Mouse (Mus musculus) ovary, postnatal 36 days (tissue): ENCODE data around the gene Rnf41.

ENCODE experiments used
- DNase-seq: peaks from one replicate; pipeline ENCODE4 v3.0.0; 2022; ENCODE audit warnings: low spot score, mixed read lengths

Rnf41 gene

GRCm38 (mm10) chr10:128385902-128386301 lies 25.6 kb upstream of the Rnf41 start:
- no peak for DNase-seq

DNA sequence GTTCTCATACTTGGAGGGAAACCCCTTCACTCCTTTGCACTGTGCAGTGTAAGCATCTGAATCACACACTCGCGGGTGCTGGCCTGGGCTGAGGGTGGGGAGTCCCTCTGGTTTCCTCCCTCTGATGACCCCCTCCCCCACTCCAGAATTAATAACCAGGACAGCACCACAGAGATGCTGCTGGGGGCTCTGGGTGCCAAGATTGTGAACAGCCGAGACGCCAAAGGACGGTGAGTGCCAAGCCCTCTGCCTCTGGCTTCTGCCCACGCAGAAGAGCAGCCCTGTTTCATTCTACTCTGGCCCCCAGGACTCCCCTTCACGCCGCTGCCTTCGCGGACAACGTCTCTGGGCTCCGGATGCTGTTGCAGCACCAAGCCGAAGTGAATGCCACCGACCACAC lies 22.5 kb upstream of the Rnf41 start:
- no peak for DNase-seq

DNA sequence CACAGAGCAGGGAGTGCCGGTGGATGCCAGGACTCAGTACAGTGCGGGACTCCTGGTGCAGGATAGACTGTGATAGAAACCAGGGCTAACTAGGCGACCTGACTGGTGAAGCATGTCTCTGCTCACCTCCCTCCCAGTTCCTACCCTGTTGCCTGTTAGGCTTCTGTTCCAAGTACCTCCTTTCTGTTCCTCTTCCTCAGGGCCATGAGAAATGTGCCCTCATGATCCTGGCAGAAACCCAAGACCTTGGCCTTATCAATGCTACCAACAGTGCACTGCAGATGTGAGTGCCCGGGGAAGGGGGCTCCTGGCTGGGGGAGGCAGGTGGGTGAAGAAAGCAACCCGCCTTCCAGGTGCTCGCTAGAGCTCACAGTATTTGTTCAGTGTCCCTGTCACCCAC lies 21.9 kb upstream of the Rnf41 start:
- DNase-seq: peak; percentile 35

DNA sequence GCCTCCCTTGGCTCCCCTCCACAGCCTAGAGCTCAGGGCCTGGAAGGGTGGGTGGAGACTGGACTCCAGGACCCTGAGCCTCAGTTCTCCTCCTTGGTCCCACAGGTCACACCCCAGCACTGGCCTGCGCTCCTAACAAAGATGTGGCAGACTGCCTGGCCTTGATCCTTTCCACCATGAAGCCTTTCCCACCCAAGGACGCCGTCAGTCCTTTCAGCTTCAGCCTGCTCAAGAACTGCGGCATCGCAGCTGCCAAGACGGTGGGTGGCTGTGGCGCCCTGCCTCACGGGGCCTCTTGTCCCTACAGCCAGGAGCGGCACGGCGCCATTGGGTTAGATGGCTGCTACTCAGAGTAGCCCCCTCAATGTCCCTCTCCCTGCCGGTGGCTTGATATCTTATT lies 21.1 kb upstream of the Rnf41 start:
- DNase-seq: peak; percentile 55

- no peak for DNase-seq
These were observed 19.6 kb upstream of the Rnf41 start for GRCm38 (mm10) chr10:128391850-128392249.

DNA sequence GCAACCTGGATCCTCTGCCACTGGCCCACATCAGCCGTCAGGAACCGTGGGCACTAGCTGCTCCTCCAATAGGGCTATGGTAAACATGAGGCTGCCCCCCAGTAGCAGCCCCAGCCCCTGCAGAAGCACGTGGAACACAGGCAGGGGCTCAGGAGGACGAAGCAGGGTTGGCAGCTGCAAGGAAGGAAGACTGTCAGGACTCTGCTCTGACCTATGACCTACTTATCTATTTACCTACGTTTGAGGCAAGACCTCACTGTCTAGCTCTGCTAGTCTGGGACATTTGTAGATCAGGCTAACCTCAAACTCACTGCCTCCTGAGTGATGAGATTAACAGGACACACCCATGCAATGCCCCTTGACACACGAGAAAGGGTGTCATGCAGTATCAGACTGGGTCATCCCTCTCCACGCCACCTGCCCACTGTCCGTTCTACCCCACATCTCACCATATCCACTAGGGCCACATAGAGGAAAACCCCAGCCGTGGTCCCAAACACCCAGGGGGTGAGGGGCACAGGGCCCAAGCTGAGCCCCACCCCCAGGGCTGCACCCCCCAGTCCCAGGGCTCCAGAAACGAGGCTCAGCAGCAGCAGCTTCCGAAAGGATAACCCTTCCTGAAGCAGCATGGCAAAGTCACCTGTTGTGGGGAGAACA lies 15.3 kb upstream of the Rnf41 start:
- no peak for DNase-seq

GRCm38 (mm10) chr10:128396716-128397264 lies 14.7 kb upstream of the Rnf41 start:
- DNase-seq: no peak

DNA sequence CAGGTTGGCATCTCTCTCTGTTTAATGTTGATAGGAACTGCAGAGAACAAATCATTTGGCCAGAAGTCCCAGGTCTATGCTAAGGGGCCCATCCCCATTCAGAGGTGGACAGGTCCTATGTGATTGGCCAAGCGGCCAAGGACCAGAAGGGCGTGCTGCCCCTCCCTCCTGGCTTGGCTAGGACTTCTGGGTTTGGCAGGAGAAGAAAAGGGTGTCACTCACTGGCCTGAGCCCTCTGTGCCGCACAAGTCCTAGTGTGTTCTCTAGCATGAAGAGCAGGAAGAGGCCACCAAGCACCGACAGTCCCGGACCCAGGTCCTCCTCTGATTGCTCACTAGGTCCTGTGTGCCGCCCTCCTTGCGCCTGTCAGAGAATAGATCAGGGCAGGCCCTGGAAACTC lies 14.0 kb upstream of the Rnf41 start:
- DNase-seq: no peak

- DNase-seq: no peak
These were observed 11.1 kb upstream of the Rnf41 start for GRCm38 (mm10) chr10:128400338-128400737.

DNA sequence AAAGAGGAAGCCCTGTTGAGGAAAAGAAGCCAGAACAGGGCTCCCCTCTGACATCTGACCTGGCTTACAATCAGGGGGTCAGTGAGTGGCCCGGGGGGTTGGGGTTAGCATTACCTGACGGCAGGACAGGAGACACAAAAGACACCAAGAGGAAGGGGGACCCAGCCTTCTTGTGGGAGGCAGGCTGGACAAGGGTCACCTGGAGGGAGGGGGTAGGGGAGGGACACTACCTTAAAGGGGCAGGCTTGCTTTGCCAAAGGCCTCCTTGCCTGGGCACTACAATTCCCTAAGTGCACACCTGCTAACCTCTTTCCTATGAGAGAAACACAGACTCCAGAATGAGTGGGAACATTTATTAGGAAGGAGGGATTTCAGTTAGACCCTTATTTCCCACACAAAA lies 10.4 kb upstream of the Rnf41 start, which contains the start of gene Slc39a5:
Slc39a5 (minus strand) TSS at position 174 of the 400 bp plus-strand sequence.
- no peak for DNase-seq

- DNase-seq: no peak
These were observed 9.8 kb upstream of the Rnf41 start for GRCm38 (mm10) chr10:128401638-128402037.

GRCm38 (mm10) chr10:128403931-128404330 lies 7.5 kb upstream of the Rnf41 start:
- DNase-seq: no peak

DNA sequence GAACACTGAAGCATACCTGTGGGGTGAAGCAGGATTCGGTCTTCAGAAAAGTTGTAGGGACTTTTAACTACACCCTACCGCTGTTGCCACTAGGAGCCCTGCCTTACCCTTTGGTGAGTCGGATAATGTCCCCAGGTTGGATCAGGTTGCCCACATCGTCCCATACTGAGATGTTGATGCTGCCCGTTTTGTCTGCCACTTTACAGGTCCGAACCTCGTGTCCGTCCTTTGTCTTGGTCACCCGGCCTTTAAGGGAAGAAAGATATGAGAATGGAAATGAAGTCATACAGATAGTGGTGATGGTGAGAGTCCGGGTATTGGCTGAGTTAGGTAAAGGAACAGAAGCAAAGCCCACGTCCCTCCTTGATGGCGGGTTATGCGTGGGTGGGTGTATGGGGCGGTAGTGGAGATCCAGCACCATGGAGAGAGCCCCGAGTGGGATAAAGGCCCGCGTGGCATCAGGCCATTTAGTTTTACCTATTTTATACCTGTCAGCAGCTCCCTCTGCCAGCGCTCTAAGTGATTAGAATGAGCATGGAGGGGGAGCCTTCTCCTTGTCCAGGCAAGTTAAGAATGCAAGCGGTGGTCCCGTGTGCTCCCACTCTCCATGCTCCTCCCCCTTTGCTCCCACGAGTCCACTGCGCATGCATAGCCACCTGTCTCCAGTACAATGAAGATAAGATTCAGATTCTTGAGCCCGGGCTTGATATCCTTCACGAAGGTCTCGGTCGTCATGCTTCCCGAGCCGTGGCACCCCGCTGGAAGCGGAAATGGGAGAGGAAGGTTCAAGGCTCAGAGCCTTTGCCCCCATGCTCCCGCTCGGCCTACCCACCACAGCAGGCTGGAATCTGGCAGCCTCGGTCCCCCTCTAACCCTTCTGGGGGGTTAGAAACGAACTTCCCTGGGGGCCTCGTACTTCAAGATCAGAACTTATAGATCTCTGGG lies 2.6 kb upstream of the Rnf41 start:
- DNase-seq: peak; percentile 42

DNA sequence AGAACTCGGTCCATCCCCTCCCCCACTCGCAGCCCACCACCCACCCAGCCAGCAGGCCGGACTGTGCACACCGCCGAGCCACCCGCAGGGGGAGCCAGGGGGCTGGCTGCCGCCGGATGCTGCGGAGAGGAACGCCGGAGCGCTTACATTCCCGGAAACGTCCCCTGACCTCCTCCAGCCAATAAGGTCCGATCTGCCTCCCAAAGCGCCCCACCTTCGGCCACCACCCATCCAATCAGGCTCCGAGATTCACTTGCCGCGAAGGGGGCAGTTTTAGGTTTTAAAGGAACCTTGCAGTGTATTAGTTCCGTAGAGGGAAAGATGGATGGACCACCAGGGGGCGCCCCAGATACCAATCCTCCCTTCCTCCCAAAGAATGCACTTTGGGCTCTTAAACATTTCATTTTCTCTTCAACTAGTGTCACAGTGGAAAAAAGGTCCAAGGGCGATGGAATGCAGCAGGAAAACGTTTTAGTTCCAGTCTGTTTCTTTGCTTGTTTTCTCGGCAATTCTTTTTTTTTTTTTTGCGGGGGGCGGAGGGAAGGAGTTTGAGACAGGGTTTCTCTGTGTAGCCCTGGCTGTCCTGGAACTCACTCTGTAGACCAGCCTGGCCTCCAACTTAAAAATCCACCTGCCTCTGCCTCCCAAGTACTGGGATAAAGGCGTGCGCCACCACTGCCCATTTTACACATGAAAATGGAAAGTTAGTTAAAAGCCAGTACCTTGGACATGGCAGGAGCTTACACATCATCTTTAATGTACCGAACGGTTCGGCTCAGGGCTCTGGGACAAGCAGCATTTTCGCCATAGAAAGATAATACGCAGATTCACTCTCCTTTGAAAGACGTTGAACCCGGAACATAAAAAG lies 1.5 kb upstream of the Rnf41 start:
- DNase-seq: peak; percentile 95

- no peak for DNase-seq
These were observed 954 bp upstream of the Rnf41 start for GRCm38 (mm10) chr10:128410560-128410845.

GRCm38 (mm10) chr10:128412055-128412381 lies 561 bp downstream of the Rnf41 start:
- peak; percentile 52 for DNase-seq

DNA sequence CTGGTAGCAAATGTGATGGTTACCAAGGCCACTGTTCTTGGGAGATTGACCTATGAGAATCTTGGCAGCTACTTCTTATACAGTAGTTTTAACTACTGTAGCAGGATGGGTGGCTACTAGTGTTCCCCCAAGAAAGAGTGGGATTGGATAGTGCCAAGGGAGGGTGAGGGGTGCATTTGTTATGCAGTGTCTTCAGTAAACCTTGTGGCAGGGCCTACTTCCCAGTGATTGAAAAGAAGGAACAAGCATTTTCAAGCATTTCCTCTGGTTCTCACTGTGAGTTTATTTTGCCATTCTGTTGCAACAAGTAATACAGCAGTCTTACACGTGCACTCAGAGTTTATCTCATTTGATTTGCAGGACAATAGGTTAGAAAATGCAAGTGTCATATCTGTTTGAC lies 1.1 kb downstream of the Rnf41 start:
- no peak for DNase-seq

DNA sequence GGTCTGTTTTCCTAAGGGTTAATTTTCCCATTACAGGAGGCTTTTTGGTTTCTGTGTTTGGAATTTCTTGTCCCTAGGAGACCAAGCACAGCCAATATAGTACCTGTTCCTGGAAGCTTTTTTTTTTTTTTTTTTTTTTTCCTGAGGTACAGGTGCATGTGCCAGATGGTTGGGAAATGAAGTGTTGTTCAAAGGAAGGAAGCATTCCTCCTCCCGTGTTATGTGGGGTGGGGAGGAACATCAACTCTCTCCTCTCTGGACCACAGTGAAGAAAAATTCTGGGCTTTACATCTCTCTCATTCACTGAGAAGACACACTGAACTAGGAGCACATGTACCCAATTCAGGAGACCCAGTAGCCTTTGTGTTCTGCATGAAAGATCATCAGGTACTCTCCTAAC lies 1.6 kb downstream of the Rnf41 start:
- DNase-seq: no peak

DNA sequence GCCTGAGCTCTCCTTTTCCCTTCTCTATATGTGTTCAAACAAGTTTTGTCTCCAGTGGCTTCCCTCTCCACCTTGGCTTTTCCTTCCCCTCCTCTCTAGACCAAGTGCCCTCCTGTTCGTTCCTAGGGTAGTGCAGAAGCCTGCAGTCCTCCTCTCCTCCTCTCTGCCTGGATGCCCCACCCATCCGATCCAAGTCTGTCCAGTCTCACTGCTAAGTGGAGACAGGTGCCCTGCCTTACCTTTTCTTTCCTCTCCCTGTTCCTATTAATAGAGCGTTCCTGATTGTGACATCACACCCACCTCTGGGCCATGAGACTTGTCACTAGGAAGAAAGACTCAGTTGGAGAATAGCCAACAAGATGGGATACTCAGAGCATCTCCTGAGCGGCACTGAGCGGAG lies 3.4 kb downstream of the Rnf41 start:
- DNase-seq: no peak

DNA sequence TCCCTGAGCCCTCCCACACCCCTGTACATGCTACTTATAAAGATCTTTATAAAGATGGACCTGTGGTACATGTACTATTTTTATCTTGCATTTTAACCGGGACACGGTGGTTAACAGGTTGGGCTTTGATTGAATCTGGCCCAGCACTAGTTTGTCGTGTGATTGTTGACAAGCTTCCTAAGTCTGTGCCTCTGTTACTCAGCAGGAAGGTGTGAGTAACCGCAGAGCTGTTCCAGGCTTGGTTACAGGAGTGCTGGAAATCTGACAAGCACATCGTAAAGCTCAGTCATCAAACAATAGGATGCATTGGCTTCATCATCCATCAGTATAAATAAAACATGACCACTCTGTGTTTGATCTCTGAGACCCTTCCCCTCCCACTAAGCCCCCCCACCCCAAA lies 11.0 kb downstream of the Rnf41 start:
- DNase-seq: no peak

DNA sequence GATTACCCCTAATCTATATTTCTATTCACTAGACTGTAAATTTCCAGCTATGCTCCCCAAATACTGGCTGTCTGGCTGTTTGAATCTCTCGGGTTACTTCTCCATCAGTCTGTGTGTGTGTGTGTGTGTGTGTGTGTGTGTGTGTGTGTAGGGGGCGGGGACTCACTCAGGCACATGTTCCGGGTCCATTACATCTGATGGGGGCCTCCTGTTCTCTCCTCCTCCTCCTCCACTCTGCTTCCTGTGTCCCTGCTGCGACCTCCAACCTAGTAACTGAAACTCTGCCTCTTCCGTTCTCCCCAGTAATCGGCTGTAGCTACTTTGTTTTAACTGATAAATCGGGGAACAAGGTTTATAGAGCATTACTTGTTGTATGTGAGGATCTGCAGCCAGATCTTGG lies 13.1 kb downstream of the Rnf41 start:
- no peak for DNase-seq

DNA sequence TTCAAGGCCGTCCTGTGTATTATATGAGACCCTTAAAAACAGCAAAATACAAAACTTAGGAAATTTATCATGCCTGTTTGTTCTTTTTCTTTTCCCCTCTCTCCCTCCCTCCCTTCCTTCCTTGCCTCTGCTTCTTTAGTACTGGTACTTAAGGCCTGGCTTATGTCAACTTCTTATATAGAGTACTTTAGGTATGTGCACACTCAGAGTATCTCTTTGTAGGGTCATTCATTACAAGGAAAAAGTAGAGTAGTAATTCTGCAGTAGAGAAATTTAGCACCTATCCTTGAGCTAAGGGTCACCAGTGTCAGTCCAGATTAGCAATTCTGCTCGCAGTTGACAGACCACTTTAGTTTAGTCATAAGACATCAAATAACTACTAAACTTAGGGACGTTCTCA lies 13.8 kb downstream of the Rnf41 start:
- DNase-seq: no peak
